Mouse (Mus musculus) heart, adult 2 months (tissue): ENCODE measurements at regions not wholly inside any gene's neighbourhood (a gene's known extent, or its start where the extent isn't known, plus 50 kb on each side); places are given as distances from the start of the nearest gene placed in this dataset.
A peak's percentile ranks its signal among the peaks of the same experiment; 100 is the strongest.

Source experiments
- CTCF ChIP-seq: fragments of 200-600 bp; IDR thresholded peaks from 2 replicates; pipeline ENCODE4 v1.8.1; 2022; ENCODE audit warnings: antibody characterized with exemption, mild to moderate bottlenecking, moderate library complexity
- EP300 ChIP-seq: fragments of 200-500 bp; IDR thresholded peaks from 2 replicates; pipeline ENCODE4 v1.6.1; 2011; ENCODE audit warnings: low read depth, low read length, control low read depth; ENCODE audit not compliant: insufficient read depth
- POLR2A ChIP-seq: fragments of 200-500 bp; IDR thresholded peaks from 2 replicates; pipeline ENCODE4 v1.6.1; 2011; ENCODE audit warnings: mild to moderate bottlenecking, low read depth, low read length, control low read depth; ENCODE audit not compliant: insufficient read depth

GRCm38 (mm10) chrX:137424259-137424658, 146.1 kb upstream of the Il1rapl2 start:
- TF ChIP-seq CTCF (peak; percentile 41), POLR2A (no peak), EP300 (no peak)
